Mouse (Mus musculus): Measurements from ENCODE around the gene Glb1l.

GRCm38 (mm10) chr1:75214442-75214841, 3.8 kb upstream of the Glb1l start:
- TF ChIP-seq POLR2A (IDR thresholded peaks at IDR 0.05; ENCODE audit: borderline replicate concordance, low read depth, low read length) (no peak), CTCF (IDR thresholded peaks at IDR 0.05; ENCODE audit: low read depth, low read length) (no peak)

Data from bone marrow macrophage, adult 2 months (primary cell).